Mouse (Mus musculus): ENCODE measurements around the gene Slc25a25. TPM values are rescaled to one million over a fixed set of nuclear protein-coding genes. Genes with fewer than 3 reads are reported as not detected.
"Not testable (repeated sequence)": the region's sequence is repeated elsewhere in the genome, so short reads cannot be mapped to it uniquely, and the experiment has no call there.

Slc25a25 gene
- total and polyA plus RNA-seq, 2 experiments from 2014 or later = 46.4 to 69.6 TPM

DNA sequence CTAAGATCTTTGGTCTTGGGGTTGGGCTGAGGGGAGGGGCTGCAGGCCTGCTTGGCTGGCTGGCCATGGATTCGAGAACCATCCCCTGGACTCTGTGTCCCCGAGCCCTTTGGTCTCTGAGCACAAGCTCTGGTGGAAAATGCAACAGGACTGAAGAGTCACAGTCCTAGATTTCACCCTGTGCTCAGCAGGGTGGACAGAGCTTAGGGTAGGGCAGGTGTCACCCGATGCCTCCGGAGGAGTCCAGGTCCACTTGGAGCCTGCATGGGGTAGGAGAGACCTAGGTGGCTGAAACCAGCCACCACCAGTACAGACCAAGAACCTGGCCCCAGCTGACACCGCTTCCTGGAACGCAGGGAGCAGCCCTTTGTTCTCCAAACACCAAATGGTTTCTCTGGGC lies 33.7 kb upstream of the Slc25a25 start:
- ATAC-seq = no peak
- no peak for TF ChIP-seq CTCF (IDR thresholded peaks at IDR 0.05; ENCODE audit: low read depth)
- no peak overlapping the region for H3K27ac ChIP-seq

DNA sequence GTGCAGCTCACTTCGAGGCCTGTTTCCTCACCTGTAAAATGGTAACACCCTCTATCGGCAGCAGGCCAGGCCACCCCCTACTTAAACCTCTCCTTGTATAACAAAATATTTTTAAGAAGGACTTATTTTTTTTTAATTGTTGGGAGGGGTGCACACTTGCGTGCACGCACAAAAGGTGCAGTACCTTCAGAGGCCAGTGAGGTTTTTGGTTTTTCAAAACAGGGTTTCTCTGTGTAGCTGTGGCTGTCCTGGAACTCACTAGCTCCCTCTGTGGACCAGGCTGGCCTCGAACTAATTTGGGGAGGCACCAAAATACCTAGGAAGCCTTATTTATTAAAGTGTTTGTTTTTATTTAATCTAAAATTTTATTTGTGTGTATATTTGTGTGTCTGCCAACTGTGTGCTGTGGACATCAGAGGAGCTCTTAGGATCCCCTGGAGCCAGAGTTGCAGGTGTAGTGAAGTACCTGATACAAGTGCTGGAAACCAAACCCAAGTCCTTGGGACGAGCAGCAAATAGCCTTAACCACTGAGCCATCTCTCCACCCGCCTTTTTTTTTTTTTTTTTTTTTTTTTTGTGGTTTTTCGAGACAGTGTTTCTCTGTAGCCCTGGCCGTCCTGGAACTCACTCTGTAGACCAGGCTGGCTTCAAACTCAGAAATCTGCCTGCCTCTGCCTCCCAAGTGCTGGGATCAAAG lies 32.1 kb upstream of the Slc25a25 start:
- H3K27ac ChIP-seq = no peak overlapping the region
- ATAC-seq (no peak), DNase-seq (ENCODE audit: low spot score) (peak; percentile 18)
- no peak overlapping the region for H3K9ac ChIP-seq (replicated peaks; ENCODE audit: low read length)
- H3K4me2 ChIP-seq (ENCODE audit: low read depth, low read length) = no peak overlapping the region
- H3K4me3 ChIP-seq (ENCODE audit: low read length) = no peak overlapping the region
- no peaks in the 10 kb centered on the region for H3K9me3 ChIP-seq (ENCODE audit: low read length)
- H3K27me3 ChIP-seq (ENCODE audit: insufficient read depth, low read length) = no peaks in the 10 kb centered on the region
- H3K36me3 ChIP-seq (ENCODE audit: insufficient read depth, low read length) = no peaks in the 10 kb centered on the region
- peak; percentile 38 for TF ChIP-seq CTCF (IDR thresholded peaks at IDR 0.05; ENCODE audit: low read depth)
- 77% methylated on average over 9 of the region's 9 CpGs for WGBS
- H3K4me1 ChIP-seq (ENCODE audit: insufficient read depth, low read length) = no peaks in the 10 kb centered on the region

More for the DNA sequence above, 33.7 kb upstream of the Slc25a25 start:
- Histone ChIP-seq H3K27me3 (ENCODE audit: insufficient read depth, low read length) (no peaks in the 10 kb centered on the region), H3K4me1 (ENCODE audit: insufficient read depth, low read length) (no peaks in the 10 kb centered on the region), H3K9ac (replicated peaks; ENCODE audit: low read length) (no peak overlapping the region), H3K4me3 (ENCODE audit: low read length) (no peak overlapping the region), H3K9me3 (ENCODE audit: low read length) (no peaks in the 10 kb centered on the region), H3K36me3 (ENCODE audit: insufficient read depth, low read length) (no peaks in the 10 kb centered on the region), H3K4me2 (ENCODE audit: low read depth, low read length) (no peak overlapping the region)
- DNase-seq (ENCODE audit: low spot score) = no peak
- WGBS = 85% methylated on average over 6 of the region's 6 CpGs

DNA sequence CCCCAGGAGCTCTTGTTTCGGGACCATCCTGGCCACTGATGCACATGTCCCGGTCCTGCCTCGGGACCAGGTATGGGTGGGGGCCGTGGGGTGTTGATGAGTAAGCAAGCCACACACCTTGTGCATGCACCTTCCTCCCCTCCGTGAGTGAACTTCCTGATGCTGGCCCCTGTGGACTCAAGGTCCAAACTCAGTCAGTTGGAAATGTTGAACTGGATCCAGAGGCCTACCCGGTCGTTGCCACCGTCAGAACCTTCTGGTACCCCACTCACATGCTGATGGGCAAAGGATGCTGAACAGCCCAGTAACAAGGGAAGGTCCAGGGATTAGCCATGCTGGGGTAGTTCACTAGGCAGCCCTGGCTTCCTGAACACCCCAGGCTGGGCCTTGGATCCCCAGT lies 31.1 kb upstream of the Slc25a25 start:
- Histone ChIP-seq H3K27ac (no peak overlapping the region), H3K4me2 (ENCODE audit: low read depth, low read length) (no peak overlapping the region), H3K4me3 (ENCODE audit: low read length) (no peak overlapping the region), H3K36me3 (ENCODE audit: insufficient read depth, low read length) (no peaks in the 10 kb centered on the region), H3K4me1 (ENCODE audit: insufficient read depth, low read length) (no peaks in the 10 kb centered on the region), H3K9ac (replicated peaks; ENCODE audit: low read length) (no peak overlapping the region), H3K9me3 (ENCODE audit: low read length) (no peaks in the 10 kb centered on the region), H3K27me3 (ENCODE audit: insufficient read depth, low read length) (no peaks in the 10 kb centered on the region)
- no peak for TF ChIP-seq CTCF (IDR thresholded peaks at IDR 0.05; ENCODE audit: low read depth)
- ATAC-seq (no peak), DNase-seq (ENCODE audit: low spot score) (no peak)
- WGBS = 89% methylated on average over 8 of the region's 8 CpGs

DNA sequence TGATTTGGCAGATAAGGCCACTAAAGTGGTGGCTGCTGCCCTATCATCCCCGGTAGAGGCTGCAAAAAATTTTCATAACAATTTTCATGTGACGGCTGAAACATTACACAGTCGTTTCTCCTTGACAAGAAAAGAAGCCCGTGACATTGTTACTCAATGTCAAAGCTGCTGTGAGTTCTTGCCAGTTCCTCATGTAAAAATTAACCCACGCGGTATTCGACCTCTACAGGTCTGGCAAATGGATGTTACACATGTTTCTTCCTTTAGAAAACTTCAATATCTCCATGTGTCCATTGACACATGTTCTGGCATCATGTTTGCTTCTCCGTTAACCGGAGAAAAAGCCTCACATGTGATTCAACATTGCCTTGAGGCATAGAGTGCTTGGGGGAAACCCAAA lies 24.1 kb upstream of the Slc25a25 start:
- H3K27me3 ChIP-seq (ENCODE audit: insufficient read depth, low read length); H3K4me1 ChIP-seq (ENCODE audit: insufficient read depth, low read length); H3K27ac ChIP-seq; H3K36me3 ChIP-seq (ENCODE audit: insufficient read depth, low read length); H3K4me3 ChIP-seq (ENCODE audit: low read length); H3K9me3 ChIP-seq (ENCODE audit: low read length); H3K4me2 ChIP-seq (ENCODE audit: low read depth, low read length); DNase-seq (ENCODE audit: low spot score); H3K9ac ChIP-seq (replicated peaks; ENCODE audit: low read length); ATAC-seq: not testable (repeated sequence)
- WGBS = 92% methylated on average over 4 of the region's 9 CpGs

DNA sequence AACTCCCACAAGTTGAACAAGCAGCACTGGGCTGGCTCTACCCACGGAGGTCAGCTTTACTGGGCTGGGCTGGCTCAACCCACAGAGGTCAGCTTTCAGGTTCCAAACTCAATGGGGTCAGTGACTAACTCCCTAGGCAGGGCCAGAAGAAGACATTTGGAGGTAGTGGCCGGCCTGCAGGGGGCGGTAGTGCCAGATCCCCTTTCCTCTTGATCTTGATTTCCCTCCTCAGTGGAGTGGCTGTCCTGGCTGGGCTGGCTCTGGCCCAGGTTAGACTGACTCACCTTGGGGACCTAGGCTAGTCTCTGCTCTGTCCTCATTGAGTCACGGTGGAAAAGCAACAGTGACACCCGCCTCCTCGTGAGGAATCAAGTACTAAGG lies 20.4 kb upstream of the Slc25a25 start:
- H3K27ac ChIP-seq = no peak overlapping the region
- H3K9ac ChIP-seq (replicated peaks; ENCODE audit: low read length) = no peak overlapping the region
- no peak overlapping the region for H3K4me3 ChIP-seq (ENCODE audit: low read length)
- no peak for ATAC-seq
- no peaks in the 10 kb centered on the region for H3K27me3 ChIP-seq (ENCODE audit: insufficient read depth, low read length)
- peak; percentile 38 for TF ChIP-seq CTCF (IDR thresholded peaks at IDR 0.05; ENCODE audit: low read depth)
- no peak for DNase-seq (ENCODE audit: low spot score)
- no peaks in the 10 kb centered on the region for H3K9me3 ChIP-seq (ENCODE audit: low read length)
- H3K36me3 ChIP-seq (ENCODE audit: insufficient read depth, low read length) = no peaks in the 10 kb centered on the region
- H3K4me1 ChIP-seq (ENCODE audit: insufficient read depth, low read length) = no peaks in the 10 kb centered on the region
- WGBS = 81% methylated on average over 6 of the region's 6 CpGs
- no peak overlapping the region for H3K4me2 ChIP-seq (ENCODE audit: low read depth, low read length)

DNA sequence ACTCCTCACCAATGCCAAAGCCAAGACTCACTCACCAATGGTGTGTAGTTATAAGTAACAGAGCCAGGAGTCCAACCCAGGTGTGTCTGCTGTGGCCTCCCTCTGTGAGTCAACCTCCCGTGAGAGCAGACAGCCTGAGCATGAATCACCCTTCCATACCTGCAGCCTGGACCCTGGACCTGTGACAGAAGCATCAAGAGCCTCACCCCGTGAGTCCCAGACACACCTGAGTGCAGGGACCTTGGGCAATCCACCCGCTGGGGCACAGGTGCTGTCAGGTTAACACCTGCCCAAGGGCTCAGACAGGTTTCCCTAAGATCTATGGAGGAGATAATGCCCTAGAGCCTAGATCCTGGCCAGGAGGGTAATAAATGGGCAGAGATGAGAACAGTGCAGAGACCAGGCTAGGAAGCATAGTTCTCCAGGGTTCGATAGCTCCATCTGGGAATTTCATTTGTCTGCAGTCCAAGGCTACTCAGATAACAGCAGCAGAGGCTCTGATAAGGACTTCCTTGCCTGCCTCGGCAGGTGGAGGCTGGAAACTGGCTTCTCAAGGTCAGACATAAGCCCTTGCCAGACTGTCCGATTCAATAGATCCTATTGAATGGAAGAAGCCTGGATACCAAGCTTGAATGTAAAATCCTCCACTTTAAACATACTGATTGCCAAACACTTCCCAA lies 19.9 kb upstream of the Slc25a25 start:
- ATAC-seq (no peak), DNase-seq (ENCODE audit: low spot score) (no peak)
- no peak for TF ChIP-seq CTCF (IDR thresholded peaks at IDR 0.05; ENCODE audit: low read depth)
- Histone ChIP-seq H3K9ac (replicated peaks; ENCODE audit: low read length) (no peak overlapping the region), H3K27me3 (ENCODE audit: insufficient read depth, low read length) (no peaks in the 10 kb centered on the region), H3K4me2 (ENCODE audit: low read depth, low read length) (no peak overlapping the region), H3K36me3 (ENCODE audit: insufficient read depth, low read length) (no peaks in the 10 kb centered on the region), H3K9me3 (ENCODE audit: low read length) (no peaks in the 10 kb centered on the region), H3K4me3 (ENCODE audit: low read length) (no peak overlapping the region), H3K4me1 (ENCODE audit: insufficient read depth, low read length) (no peaks in the 10 kb centered on the region), H3K27ac (no peak overlapping the region)
- WGBS = 90% methylated on average over 6 of the region's 6 CpGs

Data from hindbrain, postnatal 0 days (tissue).